Mouse (Mus musculus) stomach, embryonic 14.5 days (tissue): ENCODE data around the gene Rex1bd. TPM values are rescaled to one million over a fixed set of nuclear protein-coding genes. Genes with fewer than 3 reads are reported as not detected.

ENCODE experiments used
- polyA plus RNA-seq: library from polyadenylated mRNA; unstranded; fragments of >200 nt; fragmentation: Nextera tagmentation; extraction: Ambion mirVana; gene quantifications from 2 replicates; pipeline ENCODE4 v1.2.1, GENCODE M21; 2014

Rex1bd gene
- polyA plus RNA-seq, 1 experiment from 2014 or later, result 149 TPM

Other genes with a start within 250 kb of the Rex1bd start
- gene Homer3, start 223.9 kb downstream of the Rex1bd start, polyA plus RNA-seq, result 30.8 and 33.7 TPM in 2 replicates
- gene Ddx49, start 204.3 kb downstream of the Rex1bd start, polyA plus RNA-seq, result 44.3 and 45.0 TPM in 2 replicates
- 320 and 341 TPM in 2 replicates for gene Cope, start 204.2 kb downstream of the Rex1bd start, polyA plus RNA-seq
- gene Cers1, start 191.0 kb downstream of the Rex1bd start, polyA plus RNA-seq, result 5.4 and 5.7 TPM in 2 replicates
- 0.35 and 1.6 TPM in 2 replicates for gene Gdf1, start 176.9 kb downstream of the Rex1bd start, polyA plus RNA-seq
- gene Upf1, start 153.5 kb downstream of the Rex1bd start, polyA plus RNA-seq, result 17.0 and 17.1 TPM in 2 replicates
- 0.38 TPM in 1 of 2 replicates, not detected in the other for gene Comp, start 133.2 kb downstream of the Rex1bd start, polyA plus RNA-seq
- 21.6 and 23.0 TPM in 2 replicates for gene Crtc1, start 67.2 kb downstream of the Rex1bd start, polyA plus RNA-seq
- 20.9 and 22.1 TPM in 2 replicates for gene Klhl26, start 29.8 kb downstream of the Rex1bd start, polyA plus RNA-seq
- 4.8 and 6.4 TPM in 2 replicates for gene Tmem59l, start 19.4 kb downstream of the Rex1bd start, polyA plus RNA-seq
- gene Crlf1, start 13.6 kb downstream of the Rex1bd start, polyA plus RNA-seq, result 1.6 and 1.8 TPM in 2 replicates
- gene Uba52, start 4.0 kb upstream of the Rex1bd start, polyA plus RNA-seq, result 1,056 and 1,119 TPM in 2 replicates
- gene Fkbp8, start 21.0 kb upstream of the Rex1bd start, polyA plus RNA-seq, result 258 and 281 TPM in 2 replicates
- 58.9 and 72.3 TPM in 2 replicates for gene Kxd1, start 21.2 kb upstream of the Rex1bd start, polyA plus RNA-seq
- gene Ell, start 32.7 kb upstream of the Rex1bd start, polyA plus RNA-seq, result 17.1 and 17.9 TPM in 2 replicates
- gene Isyna1, start 87.6 kb upstream of the Rex1bd start, polyA plus RNA-seq, result 81.3 and 82.4 TPM in 2 replicates
- 121 and 122 TPM in 2 replicates for gene Ssbp4, start 102.1 kb upstream of the Rex1bd start, polyA plus RNA-seq
- gene Lrrc25, start 109.4 kb upstream of the Rex1bd start, polyA plus RNA-seq, result 1.9 and 2.9 TPM in 2 replicates
- gene Gdf15, start 125.7 kb upstream of the Rex1bd start, polyA plus RNA-seq, result 0.17 and 0.24 TPM in 2 replicates
- gene Pgpep1, start 153.6 kb upstream of the Rex1bd start, polyA plus RNA-seq, result 67.7 and 70.8 TPM in 2 replicates
- gene Lsm4, start 166.5 kb upstream of the Rex1bd start, polyA plus RNA-seq, result 234 and 244 TPM in 2 replicates
- 78.9 and 105 TPM in 2 replicates for gene Jund, start 192.2 kb upstream of the Rex1bd start, polyA plus RNA-seq
- 0.06 and 0.10 TPM in 2 replicates for gene Iqcn, start 196.7 kb upstream of the Rex1bd start, polyA plus RNA-seq
- 0.51 and 0.63 TPM in 2 replicates for gene Gm3336, start 211.8 kb upstream of the Rex1bd start, polyA plus RNA-seq
- gene Pde4c, start 217.0 kb upstream of the Rex1bd start, polyA plus RNA-seq, result 0.29 and 0.32 TPM in 2 replicates
- 27.0 and 28.7 TPM in 2 replicates for gene Rab3a, start 247.9 kb upstream of the Rex1bd start, polyA plus RNA-seq